Mouse (Mus musculus): ENCODE data around the gene Gna12. TPM values are rescaled to one million over a fixed set of nuclear protein-coding genes. Genes with fewer than 3 reads are reported as not detected.

Gna12 gene
- polyA plus RNA-seq, 1 experiment from 2014 or later = 24.6 TPM

GRCm38 (mm10) chr5:140781886-140782572, 48.2 kb downstream of the Gna12 start:
- Histone ChIP-seq H3K9ac (no peak overlapping the region), H3K36me3 (peaks cover 52% of the 10 kb centered on the region), H3K27ac (replicated peaks) (no peak overlapping the region), H3K4me3 (replicated peaks) (no peak overlapping the region), H3K4me2 (replicated peaks) (no peak overlapping the region), H3K4me1 (peaks cover 11% of the 10 kb centered on the region), H3K9me3 (replicated peaks) (no peaks in the 10 kb centered on the region), H3K27me3 (no peaks in the 10 kb centered on the region)
- WGBS = 81% methylated on average over 8 of the region's 8 CpGs
- ATAC-seq (ENCODE audit: insufficient number of reproducible peaks, low FRiP score, low TSS enrichment, low read depth) = no peak

- Histone ChIP-seq H3K4me1 (peaks cover 8% of the 10 kb centered on the region), H3K4me3 (replicated peaks) (no peak overlapping the region), H3K9ac (no peak overlapping the region), H3K36me3 (peaks cover 52% of the 10 kb centered on the region), H3K27me3 (no peaks in the 10 kb centered on the region), H3K9me3 (replicated peaks) (no peaks in the 10 kb centered on the region), H3K27ac (replicated peaks) (no peak overlapping the region), H3K4me2 (replicated peaks) (no peak overlapping the region)
- ATAC-seq (ENCODE audit: insufficient number of reproducible peaks, low FRiP score, low TSS enrichment, low read depth) = no peak
- whole genome bisulfite sequencing = 84% methylated on average over 5 of the region's 5 CpGs
Measured at GRCm38 (mm10) chr5:140781122-140781521, 49.1 kb downstream of the Gna12 start.

DNA sequence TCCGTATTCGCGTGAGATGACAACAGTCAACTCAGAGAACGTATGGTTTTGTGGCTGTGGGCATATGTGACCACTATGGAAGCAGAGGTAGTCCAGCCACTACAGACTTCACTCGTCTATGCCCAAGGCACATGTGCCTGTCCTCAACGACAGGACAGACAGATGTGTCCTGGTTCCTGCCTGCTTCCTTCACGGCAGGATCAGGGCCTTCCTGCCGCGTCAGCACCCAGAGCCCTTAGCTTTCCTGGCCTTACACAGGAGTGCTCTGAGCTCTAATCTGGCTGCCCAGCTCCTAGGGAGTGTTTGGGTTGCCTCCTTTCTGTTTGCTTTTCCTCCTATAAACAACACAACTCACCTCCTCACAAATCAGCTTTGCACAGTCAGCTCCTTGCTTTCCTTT, 53.3 kb downstream of the Gna12 start:
- Histone ChIP-seq H3K4me1 (peaks cover 19% of the 10 kb centered on the region), H3K27ac (replicated peaks) (peak overlapping the region; percentile 19; the same call in 1 of the 2 replicates), H3K4me2 (replicated peaks) (no peak overlapping the region), H3K9me3 (replicated peaks) (no peaks in the 10 kb centered on the region), H3K4me3 (replicated peaks) (no peak overlapping the region), H3K27me3 (no peaks in the 10 kb centered on the region), H3K36me3 (peaks cover 23% of the 10 kb centered on the region), H3K9ac (no peak overlapping the region)
- WGBS = 58% methylated on average over 9 of the region's 9 CpGs
- no peak for ATAC-seq (ENCODE audit: insufficient number of reproducible peaks, low FRiP score, low TSS enrichment, low read depth)

GRCm38 (mm10) chr5:140775111-140775510, 55.1 kb downstream of the Gna12 start:
- H3K36me3 ChIP-seq = peaks cover 9% of the 10 kb centered on the region
- no peak overlapping the region for H3K9ac ChIP-seq
- WGBS = 94% methylated on average over 4 of the region's 4 CpGs
- H3K9me3 ChIP-seq (replicated peaks) = no peaks in the 10 kb centered on the region
- peaks cover 29% of the 10 kb centered on the region for H3K4me1 ChIP-seq
- no peak overlapping the region for H3K27ac ChIP-seq (replicated peaks)
- H3K27me3 ChIP-seq = no peaks in the 10 kb centered on the region
- no peak overlapping the region for H3K4me2 ChIP-seq (replicated peaks)
- no peak for ATAC-seq (ENCODE audit: insufficient number of reproducible peaks, low FRiP score, low TSS enrichment, low read depth)
- no peak overlapping the region for H3K4me3 ChIP-seq (replicated peaks)

DNA sequence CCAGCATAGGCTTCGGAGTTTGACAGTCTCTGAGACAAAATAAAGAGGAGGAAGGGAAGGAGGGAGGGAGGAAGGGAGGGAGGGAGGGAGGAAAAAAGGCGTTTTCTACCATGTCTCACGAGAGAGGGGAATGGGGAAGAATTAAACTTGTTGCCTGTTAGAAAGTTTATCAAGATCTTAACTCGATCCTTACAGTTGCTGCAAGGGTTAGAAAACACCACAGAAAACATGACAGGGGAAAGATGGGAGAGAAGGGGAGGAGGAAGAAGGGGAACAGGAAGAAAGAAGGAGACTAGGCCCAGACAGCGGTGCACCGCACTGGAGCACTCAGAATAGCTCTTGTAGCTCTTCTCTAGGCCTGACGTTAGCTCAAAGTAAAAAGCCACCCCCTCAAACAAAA, 58.1 kb downstream of the Gna12 start:
- no peak for ATAC-seq (ENCODE audit: insufficient number of reproducible peaks, low FRiP score, low TSS enrichment, low read depth)
- peak overlapping the region; percentile 63 for H3K27ac ChIP-seq (replicated peaks)

DNA sequence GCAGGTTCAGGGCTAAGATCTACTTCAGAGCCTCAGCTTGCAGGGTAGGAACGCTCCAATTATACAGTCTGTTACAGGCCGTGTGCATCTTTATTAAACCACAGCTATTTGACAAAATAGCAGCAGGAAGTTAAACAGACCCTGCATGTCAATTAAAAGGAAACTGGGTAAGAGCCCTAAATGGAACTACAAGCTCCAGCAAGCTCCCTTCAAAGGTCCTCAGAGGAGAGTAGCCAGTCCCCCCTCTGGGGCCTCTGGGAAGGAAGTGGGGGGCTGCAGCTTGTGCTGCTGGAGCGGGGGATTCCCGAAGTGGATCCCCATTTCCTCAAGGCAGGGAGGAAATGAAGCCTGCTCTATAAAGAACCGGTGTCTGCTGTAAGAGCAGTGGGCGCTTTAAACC, 58.6 kb downstream of the Gna12 start:
- no peak for ATAC-seq (ENCODE audit: insufficient number of reproducible peaks, low FRiP score, low TSS enrichment, low read depth)
- Histone ChIP-seq H3K9ac (no peak overlapping the region), H3K4me2 (replicated peaks) (no peak overlapping the region)

More for the DNA sequence above, 58.1 kb downstream of the Gna12 start:
- H3K4me1 ChIP-seq = peaks cover 44% of the 10 kb centered on the region
- H3K9me3 ChIP-seq (replicated peaks) = no peaks in the 10 kb centered on the region
- peaks cover 4% of the 10 kb centered on the region; the same call in 1 of the 2 replicates for H3K36me3 ChIP-seq
- no peak overlapping the region for H3K4me3 ChIP-seq (replicated peaks)
- WGBS = 45% methylated on average over 7 of the region's 7 CpGs
- no peak overlapping the region for H3K9ac ChIP-seq
- H3K4me2 ChIP-seq (replicated peaks) = no peak overlapping the region
- no peaks in the 10 kb centered on the region for H3K27me3 ChIP-seq

DNA sequence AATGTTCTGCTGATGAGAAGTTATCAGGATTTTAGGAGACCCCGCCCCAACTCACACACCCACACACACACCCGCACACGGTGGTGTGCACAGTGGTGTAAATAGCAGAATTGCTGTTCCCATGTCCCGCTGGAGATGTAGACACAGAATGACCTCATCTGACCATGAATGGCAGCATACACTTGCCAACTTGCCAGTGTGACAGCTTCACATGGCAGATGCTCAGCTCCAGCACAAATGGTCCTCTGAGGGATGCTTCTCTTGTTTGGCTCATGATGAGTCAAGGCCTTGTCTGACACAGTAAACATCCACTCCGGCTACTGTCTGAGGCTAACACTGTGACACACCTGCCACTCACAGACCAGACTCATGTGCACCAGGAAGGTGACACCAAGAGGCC, 61.9 kb downstream of the Gna12 start:
- ATAC-seq (ENCODE audit: insufficient number of reproducible peaks, low FRiP score, low TSS enrichment, low read depth) = 0 out of 2 replicates have a peak, but pooled peaks have one; percentile 25

More for the DNA sequence above, 58.6 kb downstream of the Gna12 start:
- Histone ChIP-seq H3K9me3 (replicated peaks) (no peaks in the 10 kb centered on the region), H3K36me3 (peaks cover 4% of the 10 kb centered on the region; the same call in 1 of the 2 replicates), H3K4me3 (replicated peaks) (no peak overlapping the region), H3K27ac (replicated peaks) (peak overlapping the region; percentile 63), H3K27me3 (no peaks in the 10 kb centered on the region), H3K4me1 (peaks cover 44% of the 10 kb centered on the region)
- 23% methylated on average over 6 of the region's 6 CpGs for WGBS

GRCm38 (mm10) chr5:140767704-140768141, 62.5 kb downstream of the Gna12 start:
- Histone ChIP-seq H3K27ac (replicated peaks) (peak overlapping the region; percentile 83), H3K4me2 (replicated peaks) (no peak overlapping the region), H3K36me3 (peaks cover 5% of the 10 kb centered on the region; the same call in 1 of the 2 replicates), H3K27me3 (no peaks in the 10 kb centered on the region), H3K4me1 (peaks cover 42% of the 10 kb centered on the region), H3K9ac (peak overlapping the region; percentile 15; the same call in 1 of the 2 replicates), H3K9me3 (replicated peaks) (no peaks in the 10 kb centered on the region), H3K4me3 (replicated peaks) (no peak overlapping the region)
- 29% methylated on average over 9 of the region's 9 CpGs for WGBS
- ATAC-seq (ENCODE audit: insufficient number of reproducible peaks, low FRiP score, low TSS enrichment, low read depth) = peak; percentile 44

More for the DNA sequence above, 61.9 kb downstream of the Gna12 start:
- Histone ChIP-seq H3K4me2 (replicated peaks) (no peak overlapping the region), H3K9ac (no peak overlapping the region), H3K27ac (replicated peaks) (peak overlapping the region; percentile 83), H3K9me3 (replicated peaks) (no peaks in the 10 kb centered on the region), H3K4me3 (replicated peaks) (no peak overlapping the region), H3K27me3 (no peaks in the 10 kb centered on the region), H3K4me1 (peaks cover 46% of the 10 kb centered on the region), H3K36me3 (peaks cover 5% of the 10 kb centered on the region; the same call in 1 of the 2 replicates)
- WGBS = 64% methylated on average over 5 of the region's 5 CpGs

GRCm38 (mm10) chr5:140766566-140766965, 63.7 kb downstream of the Gna12 start:
- Histone ChIP-seq H3K4me1 (peaks cover 30% of the 10 kb centered on the region), H3K4me2 (replicated peaks) (no peak overlapping the region), H3K9ac (no peak overlapping the region), H3K36me3 (peaks cover 16% of the 10 kb centered on the region), H3K9me3 (replicated peaks) (no peaks in the 10 kb centered on the region), H3K4me3 (replicated peaks) (no peak overlapping the region), H3K27ac (replicated peaks) (no peak overlapping the region), H3K27me3 (no peaks in the 10 kb centered on the region)
- no peak for ATAC-seq (ENCODE audit: insufficient number of reproducible peaks, low FRiP score, low TSS enrichment, low read depth)
- 80% methylated on average over 4 of the region's 4 CpGs for WGBS

GRCm38 (mm10) chr5:140764921-140765613, 65.2 kb downstream of the Gna12 start:
- H3K4me2 ChIP-seq (replicated peaks) = no peak overlapping the region
- ATAC-seq (ENCODE audit: insufficient number of reproducible peaks, low FRiP score, low TSS enrichment, low read depth) = no peak
- H3K4me3 ChIP-seq (replicated peaks) = no peak overlapping the region
- H3K9me3 ChIP-seq (replicated peaks) = no peaks in the 10 kb centered on the region
- 75% methylated on average over 6 of the region's 6 CpGs for WGBS
- H3K9ac ChIP-seq = no peak overlapping the region
- peaks cover 28% of the 10 kb centered on the region for H3K36me3 ChIP-seq
- H3K4me1 ChIP-seq = peaks cover 24% of the 10 kb centered on the region
- H3K27ac ChIP-seq (replicated peaks) = peak overlapping the region; percentile 51; the same call in 1 of the 2 replicates
- no peaks in the 10 kb centered on the region for H3K27me3 ChIP-seq

DNA sequence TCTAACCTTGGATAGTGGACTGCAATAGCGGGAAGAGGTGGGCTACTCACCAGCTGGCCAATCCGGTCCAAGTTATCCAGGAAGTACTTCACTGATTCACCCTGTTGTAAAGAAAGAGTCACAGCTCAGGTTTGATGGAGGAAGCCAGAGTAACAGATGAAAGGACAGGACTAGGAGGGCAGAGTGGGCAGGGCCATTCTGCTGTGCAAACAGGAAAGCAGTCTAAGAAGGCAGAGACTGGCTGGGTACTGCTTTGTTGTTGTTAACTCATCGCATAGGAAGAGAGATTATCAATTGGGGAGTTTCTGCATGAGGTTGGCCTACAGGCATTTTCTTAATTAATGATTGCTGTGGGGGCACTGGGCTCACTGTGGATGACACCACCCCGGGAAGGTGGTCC, 67.7 kb downstream of the Gna12 start:
- no peak overlapping the region for H3K4me2 ChIP-seq (replicated peaks)
- no peaks in the 10 kb centered on the region for H3K27me3 ChIP-seq
- peaks cover 6% of the 10 kb centered on the region for H3K4me1 ChIP-seq
- WGBS = 82% methylated on average over 4 of the region's 4 CpGs
- no peak overlapping the region for H3K9ac ChIP-seq
- H3K4me3 ChIP-seq (replicated peaks) = no peak overlapping the region
- peaks cover 53% of the 10 kb centered on the region for H3K36me3 ChIP-seq
- H3K27ac ChIP-seq (replicated peaks) = no peak overlapping the region
- H3K9me3 ChIP-seq (replicated peaks) = no peaks in the 10 kb centered on the region
- ATAC-seq (ENCODE audit: insufficient number of reproducible peaks, low FRiP score, low TSS enrichment, low read depth) = no peak

Data from embryonic facial prominence, embryonic 15.5 days (tissue).